Mouse (Mus musculus) bone marrow, adult 2 months (tissue): ENCODE measurements at regions not wholly inside any gene's neighbourhood (a gene's known extent, or its start where the extent isn't known, plus 50 kb on each side); places are given as distances from the start of the nearest gene placed in this dataset.

Source experiments
- H3K27ac ChIP-seq: fragments of 200-500 bp; 2 replicates; pipeline ENCODE4 v1.5.1; 2012; ENCODE audit warnings: low read depth, mild to moderate bottlenecking, control low read depth, inconsistent platforms, low read length; ENCODE audit not compliant: control insufficient read depth, poor library complexity, insufficient read depth
- H3K4me1 ChIP-seq: fragments of 200-500 bp; 2 replicates; pipeline ENCODE4 v1.6.1; 2011; ENCODE audit warnings: low read length; ENCODE audit not compliant: control insufficient read depth, insufficient read depth
- H3K4me3 ChIP-seq: fragments of 200-500 bp; replicated peaks from 2 replicates; pipeline ENCODE3; 2011; ENCODE audit warnings: mild to moderate bottlenecking, low read depth, low read length, control low read depth; ENCODE audit not compliant: control insufficient read depth
- CTCF ChIP-seq: fragments of 200-500 bp; IDR thresholded peaks from 2 replicates; pipeline ENCODE4 v1.5.1; 2011; ENCODE audit warnings: low read length, control low read depth; ENCODE audit not compliant: control insufficient read depth, insufficient read depth
- POLR2A ChIP-seq: fragments of 200-500 bp; IDR thresholded peaks from 2 replicates; pipeline ENCODE4 v1.6.1; 2011; ENCODE audit warnings: low read depth, mild to moderate bottlenecking, control low read depth, low read length, borderline replicate concordance; ENCODE audit not compliant: control insufficient read depth
- WGBS: fragments of 180-500 bp; shearing (Covaris S2); methylation state at CpG from one replicate; pipeline ENCODE4 v1.1.7; 2018; 5-methylcytosine and 5-hydroxymethylcytosine counted together

GRCm38 (mm10) chr14:76753734-76754133 lies 197.0 kb upstream of the Serp2 start:
- Histone ChIP-seq H3K4me3 (no peak overlapping the region), H3K27ac (no peak overlapping the region), H3K4me1 (no peaks in the 10 kb centered on the region; the same call in 1 of the 2 replicates)
- WGBS = 78% methylated on average over 5 of the region's 5 CpGs
- no peak for TF ChIP-seq CTCF
- TF ChIP-seq POLR2A = no peak

- Histone ChIP-seq H3K4me3 (no peak overlapping the region), H3K4me1 (no peaks in the 10 kb centered on the region; the same call in 1 of the 2 replicates), H3K27ac (no peak overlapping the region)
- WGBS = 85% methylated on average over 7 of the region's 7 CpGs
- TF ChIP-seq POLR2A (no peak), CTCF (no peak)
These were observed 192.5 kb upstream of the Serp2 start for GRCm38 (mm10) chr14:76749178-76749577.

GRCm38 (mm10) chr14:76748711-76749110 lies 192.0 kb upstream of the Serp2 start:
- 48% methylated on average over 2 of the region's 2 CpGs for WGBS
- no peak for TF ChIP-seq POLR2A
- TF ChIP-seq CTCF = no peak
- Histone ChIP-seq H3K27ac (no peak overlapping the region), H3K4me1 (no peaks in the 10 kb centered on the region; the same call in 1 of the 2 replicates), H3K4me3 (no peak overlapping the region)

- 73% methylated on average over 5 of the region's 5 CpGs for WGBS
- Histone ChIP-seq H3K4me3 (no peak overlapping the region), H3K4me1 (no peaks in the 10 kb centered on the region; the same call in 1 of the 2 replicates), H3K27ac (no peak overlapping the region)
- TF ChIP-seq POLR2A (no peak), CTCF (no peak)
These were observed 191.1 kb upstream of the Serp2 start for GRCm38 (mm10) chr14:76747814-76748213.

GRCm38 (mm10) chr14:76746282-76746681 lies 189.6 kb upstream of the Serp2 start:
- WGBS = 90% methylated on average over 10 of the region's 10 CpGs
- no peaks in the 10 kb centered on the region; the same call in 1 of the 2 replicates for H3K4me1 ChIP-seq
- TF ChIP-seq CTCF (no peak), POLR2A (no peak)
- no peak overlapping the region for H3K27ac ChIP-seq
- H3K4me3 ChIP-seq = no peak overlapping the region

GRCm38 (mm10) chr14:76744674-76745433 lies 188.2 kb upstream of the Serp2 start:
- TF ChIP-seq POLR2A = no peak
- 72% methylated on average over 23 of the region's 23 CpGs for WGBS
- Histone ChIP-seq H3K4me1 (no peaks in the 10 kb centered on the region; the same call in 1 of the 2 replicates), H3K27ac (no peak overlapping the region), H3K4me3 (no peak overlapping the region)

- TF ChIP-seq POLR2A (no peak), CTCF (no peak)
- WGBS = 38% methylated on average over 5 of the region's 5 CpGs
- no peak overlapping the region for H3K4me3 ChIP-seq
- no peak overlapping the region for H3K27ac ChIP-seq
- no peaks in the 10 kb centered on the region for H3K4me1 ChIP-seq
These were observed 185.6 kb upstream of the Serp2 start for GRCm38 (mm10) chr14:76742297-76742696.

GRCm38 (mm10) chr14:76739836-76740597 lies 183.3 kb upstream of the Serp2 start:
- Histone ChIP-seq H3K27ac (no peak overlapping the region), H3K4me3 (no peak overlapping the region), H3K4me1 (no peaks in the 10 kb centered on the region)
- TF ChIP-seq POLR2A (no peak), CTCF (peak; percentile 11; the same call in 1 of the 2 replicates)
- 85% methylated on average over 25 of the region's 25 CpGs for WGBS
